Mouse (Mus musculus) forebrain, embryonic 14.5 days (tissue): ENCODE data around the gene Patj. TPM values are rescaled to one million over a fixed set of nuclear protein-coding genes. Genes with fewer than 3 reads are reported as not detected.
A peak's percentile ranks its signal among the peaks of the same experiment; 100 is the strongest.

Source experiments
- ATAC-seq: fragments of 200-750 bp; cut with Nextera tagmentation; 2 replicates; pipeline ENCODE4 v1.8.0; 2017; ENCODE audit warnings: mild to moderate bottlenecking, moderate library complexity
- DNase-seq: peaks from one replicate; pipeline ENCODE4 v3.0.0-alpha.2; 2015; ENCODE audit warnings: low spot score
- H3K27ac ChIP-seq: fragments of 300-500 bp; sonication (generic); 2 replicates; pipeline ENCODE4 v1.5.1; 2014; ENCODE audit warnings: low read depth, mild to moderate bottlenecking, control low read depth, low read length, moderate library complexity
- H3K27me3 ChIP-seq: fragments of 300-500 bp; sonication (generic); replicated peaks from 2 replicates; pipeline ENCODE4 v1.6.1; 2014; ENCODE audit warnings: low read length, control low read depth, mixed read lengths; ENCODE audit not compliant: control insufficient read depth, insufficient read depth
- H3K36me3 ChIP-seq: fragments of 300-500 bp; sonication (generic); 2 replicates; pipeline ENCODE4 v1.6.1; 2014; ENCODE audit warnings: low read length, control low read depth; ENCODE audit not compliant: control insufficient read depth, insufficient read depth
- H3K4me1 ChIP-seq: fragments of 300-500 bp; sonication (generic); 2 replicates; pipeline ENCODE4 v1.6.1; 2014; ENCODE audit warnings: antibody characterized with exemption, low read length, control low read depth; ENCODE audit not compliant: control insufficient read depth, insufficient read depth
- H3K4me2 ChIP-seq: fragments of 300-500 bp; sonication (generic); 2 replicates; pipeline ENCODE4 v1.6.1; 2014; ENCODE audit warnings: mild to moderate bottlenecking, control low read depth, low read length
- H3K4me3 ChIP-seq: fragments of 300-500 bp; sonication (generic); 2 replicates; pipeline ENCODE4 v1.5.1; 2014; ENCODE audit warnings: low read depth, low read length, control low read depth
- H3K9ac ChIP-seq: fragments of 300-500 bp; sonication (generic); 2 replicates; pipeline ENCODE4 v1.6.1; 2014; ENCODE audit warnings: mild to moderate bottlenecking, low read length, control low read depth, moderate library complexity
- H3K9me3 ChIP-seq: fragments of 300-500 bp; sonication (generic); replicated peaks from 2 replicates; pipeline ENCODE4 v1.6.1; 2016; ENCODE audit warnings: low read length, control low read depth, mixed read lengths; ENCODE audit not compliant: control insufficient read depth
- WGBS: fragments of 180-500 bp; shearing (Covaris S2); extraction: QIAGEN DNeasy Blood & Tissue Kit; methylation state at CpG from one replicate; pipeline ENCODE4 v1.1.7; 2014; 5-methylcytosine and 5-hydroxymethylcytosine counted together
- polyA plus RNA-seq: library from polyadenylated mRNA; unstranded; fragments of >200 nt; fragmentation: Nextera tagmentation; extraction: Ambion mirVana; gene quantifications from 2 replicates; pipeline ENCODE4 v1.2.1, GENCODE M21; 2014

Patj gene
- polyA plus RNA-seq, 1 experiment from 2014 or later = 7.1 TPM

DNA sequence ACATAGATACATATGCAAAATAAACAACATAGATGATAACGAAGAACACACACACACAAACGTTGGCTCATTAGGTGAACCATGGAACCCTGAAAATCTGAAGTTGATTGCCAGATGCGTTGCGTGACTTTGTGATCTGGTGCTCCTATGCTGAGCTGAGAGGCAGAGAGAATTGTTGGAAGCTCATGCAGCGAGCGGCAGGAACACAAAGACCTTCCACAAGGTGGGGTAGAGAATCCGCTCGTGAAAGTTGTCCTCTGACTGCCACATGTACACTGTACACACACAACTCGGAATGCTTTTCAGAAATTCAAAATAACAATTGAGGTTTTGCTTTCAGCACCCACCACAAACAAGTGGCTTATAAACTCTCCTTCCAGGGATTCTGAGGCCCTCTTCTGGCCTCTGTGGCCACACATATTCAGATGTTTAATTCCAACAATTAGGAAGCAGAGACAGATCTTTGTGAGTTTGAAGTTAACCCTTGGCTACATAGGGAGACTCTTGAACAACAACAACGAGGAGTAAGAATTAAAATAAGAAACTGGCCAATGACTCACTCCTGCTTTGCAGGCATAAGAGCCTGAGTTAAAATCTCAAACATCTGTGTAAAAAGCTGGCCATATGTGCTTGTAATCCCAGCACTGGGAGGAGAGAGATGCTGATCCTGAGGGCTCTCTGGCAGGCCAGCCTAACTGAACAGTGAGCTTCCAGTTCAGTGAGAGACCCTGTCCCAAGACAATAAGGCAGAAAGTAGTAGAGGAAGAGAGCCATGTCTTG is 116.6 kb downstream of the Patj start:
- H3K36me3 ChIP-seq = 0 out of 2 replicates have a peak, but pooled peaks cover 4% of the 10 kb centered on the region
- H3K27ac ChIP-seq = peak overlapping the region; percentile 60; the same call in 1 of the 2 replicates
- H3K4me1 ChIP-seq = no peaks in the 10 kb centered on the region
- no peaks in the 10 kb centered on the region for H3K27me3 ChIP-seq
- H3K4me3 ChIP-seq = no peak overlapping the region
- ATAC-seq = no peak
- H3K4me2 ChIP-seq = no peak overlapping the region
- WGBS = 76% methylated on average over 10 of the region's 10 CpGs
- no peak for DNase-seq
- H3K9ac ChIP-seq = no peak overlapping the region
- H3K9me3 ChIP-seq = no peaks in the 10 kb centered on the region

DNA sequence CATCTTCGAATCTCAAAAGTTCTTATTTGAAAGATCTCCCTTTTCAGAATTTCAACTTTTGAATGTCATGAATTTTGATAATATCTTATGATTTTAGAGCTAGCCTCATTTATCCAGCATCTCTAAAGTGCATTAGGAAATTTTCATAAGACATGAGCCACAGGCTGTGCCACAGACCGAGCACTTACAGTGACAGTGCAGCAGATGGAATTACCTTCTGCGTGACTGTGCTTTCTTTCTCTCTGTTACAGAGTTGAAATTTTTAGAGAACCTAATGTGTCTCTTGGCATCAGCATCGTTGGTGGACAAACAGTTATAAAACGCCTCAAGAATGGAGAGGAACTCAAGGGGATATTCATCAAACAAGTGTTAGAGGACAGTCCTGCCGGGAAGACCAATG is 124.9 kb downstream of the Patj start:
- H3K4me2 ChIP-seq = no peak overlapping the region
- no peak overlapping the region for H3K4me3 ChIP-seq
- no peaks in the 10 kb centered on the region for H3K36me3 ChIP-seq
- no peaks in the 10 kb centered on the region for H3K4me1 ChIP-seq
- WGBS = 87% methylated on average over 6 of the region's 6 CpGs
- ATAC-seq (no peak), DNase-seq (no peak)
- no peaks in the 10 kb centered on the region for H3K27me3 ChIP-seq
- no peak overlapping the region for H3K27ac ChIP-seq
- H3K9me3 ChIP-seq = no peaks in the 10 kb centered on the region
- H3K9ac ChIP-seq = no peak overlapping the region

DNA sequence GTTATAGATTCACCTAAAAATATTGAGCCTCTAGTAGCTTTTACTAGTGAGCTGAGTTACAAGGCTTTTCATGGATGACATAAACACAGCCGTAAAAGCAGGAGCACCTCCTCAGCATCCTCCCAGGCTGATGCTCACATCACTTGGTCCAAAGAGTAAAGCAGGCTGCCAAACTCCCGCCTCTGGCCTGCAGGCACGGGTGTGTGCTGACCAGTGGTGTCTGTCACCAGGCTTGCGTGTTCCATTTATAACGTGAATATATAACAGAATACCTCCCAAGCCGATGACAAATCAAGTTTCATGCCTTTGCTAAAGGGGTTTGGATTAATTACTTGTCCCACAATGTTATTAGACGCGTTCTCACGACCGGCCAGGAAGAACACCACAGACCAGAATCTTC is 128.9 kb downstream of the Patj start:
- WGBS = 95% methylated on average over 10 of the region's 10 CpGs
- no peak overlapping the region for H3K27ac ChIP-seq
- no peak for DNase-seq
- H3K4me2 ChIP-seq = no peak overlapping the region
- H3K4me1 ChIP-seq = no peaks in the 10 kb centered on the region
- no peaks in the 10 kb centered on the region for H3K36me3 ChIP-seq
- ATAC-seq = no peak
- no peaks in the 10 kb centered on the region for H3K9me3 ChIP-seq
- no peak overlapping the region for H3K4me3 ChIP-seq
- H3K9ac ChIP-seq = no peak overlapping the region
- H3K27me3 ChIP-seq = no peaks in the 10 kb centered on the region

DNA sequence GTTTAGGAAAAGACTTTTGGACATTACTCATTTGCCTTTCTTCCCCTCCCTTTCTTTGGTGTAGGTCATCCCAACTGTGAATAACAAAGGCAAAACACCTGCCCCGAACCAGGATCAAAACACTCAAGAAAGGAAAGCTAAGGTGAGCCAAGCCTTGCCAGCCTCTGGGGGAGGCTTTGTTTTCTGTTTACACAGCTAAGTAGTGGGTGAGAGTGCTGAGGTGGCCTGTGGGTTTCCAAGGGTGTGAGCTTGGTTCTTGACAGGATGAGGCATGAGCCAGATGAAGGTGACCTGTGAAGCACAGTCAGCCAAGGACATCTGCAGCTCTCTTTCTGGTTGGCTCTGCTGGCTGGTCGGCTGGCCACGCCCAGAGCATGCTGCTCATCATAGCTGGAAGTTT is 139.9 kb downstream of the Patj start:
- DNase-seq (no peak), ATAC-seq (no peak)
- no peaks in the 10 kb centered on the region for H3K36me3 ChIP-seq
- no peak overlapping the region for H3K9ac ChIP-seq
- H3K27me3 ChIP-seq = no peaks in the 10 kb centered on the region
- no peaks in the 10 kb centered on the region for H3K4me1 ChIP-seq
- no peak overlapping the region for H3K4me2 ChIP-seq
- no peak overlapping the region for H3K4me3 ChIP-seq
- H3K27ac ChIP-seq = no peak overlapping the region
- H3K9me3 ChIP-seq = no peaks in the 10 kb centered on the region
- 93% methylated on average over 3 of the region's 3 CpGs for WGBS

DNA sequence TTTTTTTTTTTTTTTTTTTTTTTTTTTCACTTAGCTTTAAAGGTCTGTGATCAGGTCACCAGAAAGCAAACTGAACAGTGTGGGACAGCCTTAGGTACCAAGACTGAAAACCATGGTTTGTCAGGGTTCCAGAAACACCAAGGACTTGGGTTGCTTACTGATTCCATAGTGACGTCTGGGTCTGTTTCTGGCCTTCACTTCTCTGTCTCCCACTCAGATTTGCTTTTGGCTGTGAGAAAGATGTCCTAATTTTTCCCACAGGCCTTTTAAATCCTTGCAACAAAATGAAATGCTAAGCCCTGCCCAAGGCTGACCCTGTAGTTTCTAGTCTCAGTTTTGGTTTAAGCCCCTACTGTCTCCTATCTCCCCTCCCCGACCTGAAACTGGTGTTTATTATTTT is 146.0 kb downstream of the Patj start:
- no peaks in the 10 kb centered on the region for H3K36me3 ChIP-seq
- H3K4me3 ChIP-seq = no peak overlapping the region
- no peaks in the 10 kb centered on the region for H3K9me3 ChIP-seq
- H3K9ac ChIP-seq = no peak overlapping the region
- H3K4me1 ChIP-seq = peaks cover 5% of the 10 kb centered on the region
- DNase-seq (no peak), ATAC-seq (no peak)
- no peaks in the 10 kb centered on the region for H3K27me3 ChIP-seq
- 84% methylated on average over 2 of the region's 2 CpGs for WGBS
- H3K4me2 ChIP-seq = no peak overlapping the region
- H3K27ac ChIP-seq = no peak overlapping the region

DNA sequence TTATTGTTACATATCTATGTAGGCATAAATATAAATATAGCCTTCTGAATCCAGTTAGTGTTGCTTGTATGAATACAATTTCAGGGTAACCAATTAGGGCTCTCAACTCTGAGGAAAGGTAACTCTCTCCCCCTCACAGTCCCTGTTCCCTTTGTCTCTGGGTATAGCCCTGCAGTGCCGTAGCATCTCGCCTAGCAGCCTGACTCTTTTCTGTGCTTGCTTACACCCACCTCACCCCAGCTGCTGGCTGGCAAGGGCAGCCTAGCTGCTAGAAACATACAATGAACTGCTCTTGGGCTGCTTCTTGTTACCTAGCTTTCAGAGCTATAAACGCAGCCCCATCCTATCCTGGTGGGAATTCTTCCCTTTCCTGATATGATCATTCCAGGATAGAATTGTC is 147.4 kb downstream of the Patj start:
- ATAC-seq (no peak), DNase-seq (no peak)
- Histone ChIP-seq H3K27ac (no peak overlapping the region), H3K27me3 (no peaks in the 10 kb centered on the region), H3K4me3 (no peak overlapping the region), H3K9ac (no peak overlapping the region), H3K36me3 (no peaks in the 10 kb centered on the region), H3K4me1 (peaks cover 17% of the 10 kb centered on the region), H3K4me2 (no peak overlapping the region), H3K9me3 (no peaks in the 10 kb centered on the region)
- WGBS = 55% methylated on average over 3 of the region's 3 CpGs

DNA sequence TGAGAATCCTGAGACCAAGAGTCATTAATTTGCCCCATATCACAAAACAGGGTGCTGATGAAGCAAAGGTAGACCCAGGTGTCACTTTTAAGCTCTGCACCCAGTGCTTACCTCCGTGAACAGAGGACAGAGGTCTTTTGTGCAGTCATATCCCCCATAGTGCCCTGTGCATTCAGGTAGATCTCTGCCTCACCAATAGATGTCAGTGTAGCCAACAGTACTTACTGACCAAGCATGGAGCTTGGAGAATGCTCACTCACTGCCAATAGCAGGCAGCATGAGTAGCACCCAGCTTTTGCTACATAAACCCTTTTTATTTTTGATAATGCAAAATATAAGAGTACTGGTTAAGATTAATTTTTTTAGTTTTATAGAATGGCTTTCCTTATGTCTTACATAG is 149.8 kb downstream of the Patj start:
- peak; percentile 73 for DNase-seq
- H3K27ac ChIP-seq = no peak overlapping the region
- H3K4me2 ChIP-seq = no peak overlapping the region
- no peaks in the 10 kb centered on the region for H3K9me3 ChIP-seq
- H3K36me3 ChIP-seq = no peaks in the 10 kb centered on the region
- WGBS = 11% methylated on average over 1 of the region's 1 CpGs
- H3K4me3 ChIP-seq = no peak overlapping the region
- ATAC-seq = peak; percentile 69; the same call in 1 of the 2 replicates
- no peaks in the 10 kb centered on the region for H3K27me3 ChIP-seq
- no peak overlapping the region for H3K9ac ChIP-seq
- peaks cover 18% of the 10 kb centered on the region for H3K4me1 ChIP-seq

DNA sequence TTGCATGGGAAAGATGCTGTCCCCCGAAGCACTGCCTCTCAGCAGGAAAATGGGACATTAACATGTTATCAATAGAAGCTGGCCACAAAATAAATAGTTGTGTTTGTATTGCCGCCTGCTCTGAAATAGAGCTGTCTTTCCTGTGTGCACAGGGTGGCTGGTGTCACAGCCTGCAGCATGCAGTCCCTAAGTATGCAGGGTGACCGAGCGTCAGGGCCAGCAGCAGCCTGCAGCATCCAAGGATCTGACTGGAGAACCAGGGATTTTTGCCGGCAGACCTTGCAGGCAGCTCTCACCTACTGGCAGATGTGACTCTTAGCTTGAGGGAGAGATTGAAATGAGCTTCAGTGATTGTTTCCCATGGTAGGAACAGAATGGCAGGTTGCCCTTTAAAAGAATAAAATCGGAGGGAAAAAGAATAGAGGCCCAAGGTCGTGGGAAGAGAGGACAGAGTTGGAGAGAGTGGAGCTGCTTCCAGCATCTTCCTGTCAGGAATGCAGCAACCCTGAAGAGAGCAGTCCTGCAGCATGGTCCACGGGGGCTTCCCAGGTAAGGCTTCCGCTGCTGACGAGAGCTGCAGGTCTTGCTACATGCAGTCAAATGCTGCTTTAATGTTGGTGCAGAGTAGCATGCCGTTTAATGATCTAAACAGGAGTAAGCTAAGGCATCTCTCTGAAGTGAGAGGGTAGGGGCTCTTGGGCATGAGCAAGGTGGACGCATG is 151.0 kb downstream of the Patj start:
- H3K9ac ChIP-seq = peak overlapping the region; percentile 40
- H3K4me3 ChIP-seq = peak overlapping the region; percentile 7; the same call in 1 of the 2 replicates
- H3K4me1 ChIP-seq = peaks cover 18% of the 10 kb centered on the region
- peak overlapping the region; percentile 15; the same call in 1 of the 2 replicates for H3K27ac ChIP-seq
- H3K9me3 ChIP-seq = no peaks in the 10 kb centered on the region
- no peak for DNase-seq
- no peaks in the 10 kb centered on the region for H3K36me3 ChIP-seq
- H3K27me3 ChIP-seq = no peaks in the 10 kb centered on the region
- peak overlapping the region; percentile 38 for H3K4me2 ChIP-seq
- WGBS = 41% methylated on average over 12 of the region's 12 CpGs
- 0 out of 2 replicates have a peak, but pooled peaks have one; percentile 51 for ATAC-seq

DNA sequence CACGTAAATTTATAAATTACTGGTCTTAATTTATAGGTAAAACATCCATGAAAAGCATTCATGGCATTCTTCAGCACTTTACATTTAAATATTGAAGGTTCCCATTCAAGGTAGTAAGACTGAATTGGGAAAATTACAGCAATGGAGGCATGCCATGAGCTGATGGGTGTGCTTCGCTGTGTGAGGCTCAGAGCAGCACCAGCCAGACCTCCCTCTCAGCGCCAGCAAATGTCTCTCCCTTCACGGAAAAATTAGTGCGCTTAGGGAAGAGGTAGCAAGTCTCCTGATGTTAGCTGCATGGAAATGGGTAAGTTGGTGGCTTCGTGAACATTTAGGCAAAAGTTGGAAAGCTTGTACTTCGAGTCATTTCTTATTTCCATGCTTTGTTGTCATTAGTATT is 153.9 kb downstream of the Patj start:
- ATAC-seq = no peak
- no peaks in the 10 kb centered on the region for H3K27me3 ChIP-seq
- H3K9ac ChIP-seq = no peak overlapping the region
- H3K4me1 ChIP-seq = peaks cover 20% of the 10 kb centered on the region
- no peak overlapping the region for H3K4me3 ChIP-seq
- no peak for DNase-seq
- H3K27ac ChIP-seq = no peak overlapping the region
- H3K4me2 ChIP-seq = no peak overlapping the region
- no peaks in the 10 kb centered on the region for H3K36me3 ChIP-seq
- no peaks in the 10 kb centered on the region for H3K9me3 ChIP-seq
- 82% methylated on average over 7 of the region's 7 CpGs for WGBS
